Mouse (Mus musculus): ENCODE measurements at regions not wholly inside any gene's neighbourhood (a gene's known extent, or its start where the extent isn't known, plus 50 kb on each side); places are given as distances from the start of the nearest gene placed in this dataset.
A peak's percentile ranks its signal among the peaks of the same experiment; 100 is the strongest.

DNA sequence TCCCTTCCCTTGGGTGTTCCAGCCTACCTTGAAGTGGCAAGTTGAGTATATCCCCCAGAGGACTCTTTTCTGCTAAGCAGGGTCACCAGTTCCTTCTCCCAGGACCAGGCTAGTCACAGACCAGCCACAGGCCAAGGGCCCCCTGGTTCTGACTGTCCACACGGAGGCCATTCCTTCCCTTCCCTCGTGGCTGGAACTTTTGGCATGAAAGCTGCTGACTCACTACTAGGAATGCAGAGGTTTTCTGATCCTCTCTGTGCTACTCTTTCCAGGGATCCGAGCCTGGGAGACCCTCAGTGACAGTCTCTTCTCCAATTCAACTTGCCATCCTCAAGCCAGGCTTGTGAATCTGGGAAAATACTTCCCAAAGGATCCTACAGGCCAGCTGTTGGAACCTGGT, 59.1 kb upstream of the Ptprt start:
- ChIA-PET CTCF (no interaction called here), POLR2A (interaction anchor here (0.6 kb wide), 1 partner anchor 1541 kb away, joined by 3 read pairs; no protein-coding TSS in a partner anchor)
- no peak for TF ChIP-seq CTCF (IDR thresholded peaks at IDR 0.05)
- DNase-seq (ENCODE audit: low read depth, low spot score): no peak
- no peak for ATAC-seq
- H3K27me3 ChIP-seq: no peaks in the 10 kb centered on the region
- in situ Hi-C loops (cut with MboI; ENCODE audit: low pct_unique_long_range_greater_than_20kb): no loop called here

DNA sequence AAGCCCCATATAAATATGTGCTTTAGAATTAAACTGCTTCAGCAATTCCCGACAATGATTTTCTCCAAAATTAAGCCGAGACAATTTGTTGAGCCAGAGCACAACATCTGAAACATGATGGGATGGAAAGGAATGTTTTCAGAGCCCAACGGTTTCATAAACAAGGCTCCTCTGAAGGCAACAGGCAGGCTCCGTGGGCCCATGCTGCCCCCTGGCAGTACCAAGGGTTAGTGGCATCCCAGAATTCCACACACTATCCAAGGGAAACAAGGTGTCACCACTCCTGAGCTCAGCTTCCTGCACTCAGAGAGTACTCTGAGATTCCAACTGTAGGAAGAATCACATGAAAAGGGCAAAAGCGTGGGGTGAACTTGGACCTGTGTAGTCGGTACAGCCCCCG, 57.5 kb upstream of the Ptprt start:
- in situ Hi-C loops (cut with MboI; ENCODE audit: low pct_unique_long_range_greater_than_20kb): no loop called here
- TF ChIP-seq CTCF (IDR thresholded peaks at IDR 0.05): peak; percentile 8
- ATAC-seq: no peak
- no peak for DNase-seq (ENCODE audit: low read depth, low spot score)
- ChIA-PET POLR2A (no interaction called here), CTCF (no interaction called here)
- H3K27me3 ChIP-seq: no peaks in the 10 kb centered on the region

DNA sequence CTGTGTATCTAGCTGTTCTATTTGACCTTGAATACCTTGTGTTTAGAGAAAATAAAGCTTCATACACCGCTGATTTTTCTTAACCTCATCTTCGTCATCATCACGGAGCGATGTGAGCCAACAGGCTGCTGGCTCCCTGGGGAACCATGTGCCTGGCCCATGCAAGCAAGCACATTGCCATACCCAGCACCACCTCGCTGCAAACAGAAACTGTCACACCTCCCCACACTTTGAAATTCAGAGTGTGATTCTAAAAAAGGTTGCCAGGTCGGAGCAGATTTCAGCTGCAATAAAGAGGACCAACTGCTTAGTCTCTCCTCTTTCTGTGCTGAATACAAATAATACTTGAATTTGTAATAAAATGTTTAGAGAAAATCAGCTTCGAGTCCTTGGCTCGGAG, 54.0 kb upstream of the Ptprt start:
- no peak for DNase-seq (ENCODE audit: low read depth, low spot score)
- no peaks in the 10 kb centered on the region for H3K27me3 ChIP-seq
- TF ChIP-seq CTCF (IDR thresholded peaks at IDR 0.05): no peak
- no peak for ATAC-seq
- POLR2A ChIA-PET: no interaction called here
- CTCF ChIA-PET: no interaction called here
- in situ Hi-C loops (cut with MboI; ENCODE audit: low pct_unique_long_range_greater_than_20kb): no loop called here

DNA sequence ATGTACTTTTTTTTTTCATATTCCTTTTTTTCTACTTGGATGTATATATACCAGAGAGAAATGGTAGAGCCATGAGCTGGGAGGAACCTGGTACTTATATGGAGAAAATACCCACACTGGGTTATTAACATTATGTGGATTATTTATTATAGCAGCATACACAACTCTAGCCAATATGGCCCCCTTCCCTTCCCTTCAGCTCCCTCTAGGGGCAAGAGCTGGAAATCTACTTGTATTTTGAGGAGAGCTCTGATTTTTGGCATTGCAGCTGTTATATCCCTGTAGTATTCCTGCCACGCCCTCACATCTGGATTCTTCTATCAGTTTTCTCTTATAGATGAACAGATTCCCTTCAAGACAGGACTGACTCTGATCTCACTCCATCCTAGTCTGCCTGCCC, 52.0 kb upstream of the Ptprt start:
- in situ Hi-C loops (cut with MboI; ENCODE audit: low pct_unique_long_range_greater_than_20kb): no loop called here
- ChIA-PET POLR2A (no interaction called here), CTCF (interaction anchor here (0.6 kb wide), 1 partner anchor 66 kb away, joined by 3 read pairs; no protein-coding TSS in a partner anchor)
- ATAC-seq: no peak
- peak; percentile 32 for TF ChIP-seq CTCF (IDR thresholded peaks at IDR 0.05)
- no peaks in the 10 kb centered on the region for H3K27me3 ChIP-seq
- no peak for DNase-seq (ENCODE audit: low read depth, low spot score)

DNA sequence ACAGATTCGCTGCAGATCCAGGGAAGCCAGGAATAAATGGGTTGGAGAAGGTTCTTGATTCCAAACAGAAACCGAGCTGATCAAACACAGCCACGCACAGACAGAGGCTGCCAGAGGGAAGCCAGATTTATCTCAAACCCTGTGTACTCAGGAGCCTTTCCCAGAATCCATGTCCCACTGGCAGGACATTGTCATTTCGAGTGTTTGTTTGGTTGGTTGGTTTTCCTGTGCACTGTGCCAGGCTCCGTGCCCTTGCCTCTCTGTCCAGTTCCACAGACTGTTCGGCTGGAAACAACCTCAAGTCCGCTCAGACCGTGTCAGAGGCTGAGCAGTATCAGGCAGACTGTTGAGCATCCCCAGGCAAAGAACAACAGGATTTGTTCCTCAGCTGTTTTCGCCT, 51.4 kb upstream of the Ptprt start:
- in situ Hi-C loops (cut with MboI; ENCODE audit: low pct_unique_long_range_greater_than_20kb): no loop called here
- TF ChIP-seq CTCF (IDR thresholded peaks at IDR 0.05): no peak
- H3K27me3 ChIP-seq: no peaks in the 10 kb centered on the region
- DNase-seq (ENCODE audit: low read depth, low spot score) (no peak), ATAC-seq (no peak)
- ChIA-PET POLR2A (no interaction called here), CTCF (no interaction called here)
